Mouse (Mus musculus) lung, postnatal 14 days (tissue): ENCODE data around the gene Acsf3.

ENCODE experiments used
- DNase-seq: peaks from one replicate; pipeline ENCODE4 v3.0.0; 2021

The Acsf3 gene

GRCm38 (mm10) chr8:122811870-122812494, 36.7 kb downstream of the Acsf3 start:
- DNase-seq, result no peak

- no peak for DNase-seq
Measured at GRCm38 (mm10) chr8:122812610-122813250, 37.4 kb downstream of the Acsf3 start.

- DNase-seq, result no peak
Measured at GRCm38 (mm10) chr8:122814608-122815007, 39.3 kb downstream of the Acsf3 start.

GRCm38 (mm10) chr8:122816965-122817364, 41.7 kb downstream of the Acsf3 start:
- no peak for DNase-seq

- no peak for DNase-seq
Measured at GRCm38 (mm10) chr8:122817724-122818496, 42.6 kb downstream of the Acsf3 start.

- DNase-seq, result no peak
Measured at GRCm38 (mm10) chr8:122819776-122820175, 44.5 kb downstream of the Acsf3 start.

GRCm38 (mm10) chr8:122824571-122824970, 49.3 kb downstream of the Acsf3 start:
- no peak for DNase-seq

GRCm38 (mm10) chr8:122824986-122825385, 49.7 kb downstream of the Acsf3 start:
- no peak for DNase-seq

GRCm38 (mm10) chr8:122825408-122825807, 50.1 kb downstream of the Acsf3 start:
- no peak for DNase-seq

- DNase-seq, result no peak
Measured at GRCm38 (mm10) chr8:122829396-122829795, 54.1 kb downstream of the Acsf3 start.

GRCm38 (mm10) chr8:122830349-122831061, 55.2 kb downstream of the Acsf3 start:
- peak; percentile 95 for DNase-seq

GRCm38 (mm10) chr8:122834416-122834815, 59.1 kb downstream of the Acsf3 start:
- DNase-seq, result no peak

GRCm38 (mm10) chr8:122834971-122835370, 59.7 kb downstream of the Acsf3 start:
- DNase-seq, result peak; percentile 80

GRCm38 (mm10) chr8:122836199-122836598, 60.9 kb downstream of the Acsf3 start:
- DNase-seq, result no peak

GRCm38 (mm10) chr8:122836696-122837095, 61.4 kb downstream of the Acsf3 start:
- DNase-seq, result no peak

- DNase-seq, result no peak
Measured at GRCm38 (mm10) chr8:122844161-122844560, 68.9 kb downstream of the Acsf3 start.

- peak; percentile 15 for DNase-seq
Measured at GRCm38 (mm10) chr8:122845662-122846061, 70.4 kb downstream of the Acsf3 start.

- peak; percentile 46 for DNase-seq
Measured at GRCm38 (mm10) chr8:122847829-122848561, 72.7 kb downstream of the Acsf3 start, which contains the start of gene Cdh15. Cdh15 (plus strand) TSS chr8:122847966.

- no peak for DNase-seq
Measured at GRCm38 (mm10) chr8:122849152-122849910, 74.0 kb downstream of the Acsf3 start.

- DNase-seq, result no peak
Measured at GRCm38 (mm10) chr8:122850641-122851240, 75.5 kb downstream of the Acsf3 start.
